Mouse (Mus musculus) olfactory bulb, adult 2 months (tissue): ENCODE data around the gene Fam163b.

ENCODE experiments used
- CTCF ChIP-seq: fragments of 200-500 bp; IDR thresholded peaks from 2 replicates; pipeline ENCODE4 v1.5.1; 2012; ENCODE audit warnings: low read depth, mild to moderate bottlenecking, low read length, moderate library complexity; ENCODE audit not compliant: insufficient read depth
- POLR2A ChIP-seq: fragments of 200-500 bp; IDR thresholded peaks from 2 replicates; pipeline ENCODE4 v1.6.1; 2012; ENCODE audit warnings: mild to moderate bottlenecking, low read depth, low read length, moderate library complexity; ENCODE audit not compliant: insufficient read depth

DNA sequence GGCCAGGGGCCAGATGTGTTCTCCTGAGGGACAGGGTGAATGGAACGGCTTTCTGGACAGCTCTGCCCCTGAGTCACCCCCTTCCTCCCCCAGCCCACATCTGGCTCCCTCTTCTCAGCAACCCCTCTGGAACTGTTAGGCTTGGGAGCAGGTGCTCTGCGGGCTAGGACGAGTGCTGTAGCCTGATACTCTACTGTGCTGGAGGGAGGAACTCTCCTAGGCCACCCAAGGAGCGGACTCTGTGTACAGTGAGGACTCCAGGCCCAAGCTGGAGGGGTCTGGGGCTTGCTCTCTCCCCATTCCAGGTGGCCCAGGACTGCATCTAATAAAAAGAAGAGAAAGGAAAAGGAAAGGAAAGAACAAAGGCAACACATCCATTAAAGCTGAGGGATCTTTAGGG, 47.7 kb upstream of the Fam163b start:
- TF ChIP-seq CTCF: no peak
- TF ChIP-seq POLR2A: no peak
